Mouse (Mus musculus) heart, postnatal 14 days (tissue): ENCODE measurements around the gene Hist1h4k. TPM values are rescaled to one million over a fixed set of nuclear protein-coding genes. Genes with fewer than 3 reads are reported as not detected.

ENCODE experiments used
- microRNA-seq, 2 experiments: library from miRNA; unstranded; fragments of <30 nt; microRNA quantifications; one replicate each; pipeline ENCODE4 v1.2.0; 2021 to 2022
- total RNA-seq, 2 experiments: library from RNA; stranded (reverse); gene quantifications; 2 replicates each; pipeline ENCODE4 v1.2.3; 2021

Gene Hist1h4k
- total RNA-seq, 2 experiments from 2014 or later, result 128 to 321 TPM

Small RNA genes lying within 50 kb of the gene (microRNA-seq; reads per million reads assigned to microRNA genes)
- gene Gm44346 (0 reads per million in 2 experiments), gene Gm44357 (0 reads per million in 2 experiments), gene Gm44367 (0 reads per million in 2 experiments), gene Gm44454 (0 reads per million in 2 experiments)

Other genes starting within 250 kb of the Hist1h4k start
- 100 to 1,000 TPM; 233 to 256 TPM for gene Gm11273, start 249.1 kb downstream of the Hist1h4k start, total RNA-seq
- 10 to 100 TPM; 11.7 to 12.3 TPM for gene Zkscan8, start 219.4 kb downstream of the Hist1h4k start, total RNA-seq
- gene Olfr1366, start 207.7 kb downstream of the Hist1h4k start, total RNA-seq, result not detected
- gene Olfr1535, start 190.6 kb downstream of the Hist1h4k start, total RNA-seq, result not detected
- not detected for gene Olfr1364, start 168.7 kb downstream of the Hist1h4k start, total RNA-seq
- gene Olfr1362, start 136.5 kb downstream of the Hist1h4k start, total RNA-seq, result not detected
- gene Olfr11, start 108.0 kb downstream of the Hist1h4k start, total RNA-seq, result not detected
- not detected for gene Olfr1361, start 87.1 kb downstream of the Hist1h4k start, total RNA-seq
- gene Olfr1360, start 73.1 kb downstream of the Hist1h4k start, total RNA-seq, result not detected
- gene Olfr1359, start 52.4 kb downstream of the Hist1h4k start, total RNA-seq, result not detected
- 100 to 1,000 TPM in 1 of 2 experiments, 10 to 100 TPM in 1; 66.3 to 130 TPM for gene Hist1h2bl, start 34.4 kb downstream of the Hist1h4k start, total RNA-seq
- gene Hist1h2ai, start 34.1 kb downstream of the Hist1h4k start, total RNA-seq, result 100 to 1,000 TPM in 1 of 2 experiments, 10 to 100 TPM in 1; 51.5 to 150 TPM
- gene Hist1h3h, start 32.8 kb downstream of the Hist1h4k start, total RNA-seq, result 100 to 1,000 TPM in 1 of 2 experiments, 10 to 100 TPM in 1; 82.7 to 215 TPM
- 10 to 100 TPM; 21.5 to 40.5 TPM for gene Hist1h2bm, start 28.5 kb downstream of the Hist1h4k start, total RNA-seq
- gene Hist1h4j, start 15.4 kb downstream of the Hist1h4k start, total RNA-seq, result 10 to 100 TPM; 13.0 to 25.4 TPM
- gene Hist1h2ak, start 3.3 kb upstream of the Hist1h4k start, total RNA-seq, result 10 to 100 TPM; 16.6 to 53.8 TPM
- gene Hist1h2bn, start 3.6 kb upstream of the Hist1h4k start, total RNA-seq, result 10 to 100 TPM; 34.2 to 84.3 TPM
- gene Hist1h1b, start 30.1 kb upstream of the Hist1h4k start, total RNA-seq, result 10 to 100 TPM; 33.7 to 72.0 TPM
- gene Hist1h3i, start 32.9 kb upstream of the Hist1h4k start, total RNA-seq, result 100 to 1,000 TPM in 1 of 2 experiments, 10 to 100 TPM in 1; 74.9 to 156 TPM
- gene Hist1h2an, start 36.7 kb upstream of the Hist1h4k start, total RNA-seq, result 10 to 100 TPM; 10.5 to 19.2 TPM
- 10 to 100 TPM; 19.6 to 53.2 TPM for gene Hist1h2bp, start 37.0 kb upstream of the Hist1h4k start, total RNA-seq
- gene Hist1h2bq, start 59.7 kb upstream of the Hist1h4k start, total RNA-seq, result 100 to 1,000 TPM in 1 of 2 experiments, 10 to 100 TPM in 1; 53.2 to 110 TPM
- not detected for gene Hist1h2ao, start 60.0 kb upstream of the Hist1h4k start, total RNA-seq
- gene Hist1h4m, start 61.2 kb upstream of the Hist1h4k start, total RNA-seq, result 100 to 1,000 TPM; 163 to 280 TPM
- gene Hist1h4n, start 81.7 kb upstream of the Hist1h4k start, total RNA-seq, result 10 to 100 TPM in 1 of 2 experiments, 1 to 10 TPM in 1; 9.1 to 16.3 TPM
- gene Hist1h2ap, start 83.0 kb upstream of the Hist1h4k start, total RNA-seq, result 100 to 1,000 TPM in 1 of 2 experiments, 10 to 100 TPM in 1; 85.4 to 183 TPM
- gene Hist1h2br, start 83.2 kb upstream of the Hist1h4k start, total RNA-seq, result 100 to 1,000 TPM in 1 of 2 experiments, 10 to 100 TPM in 1; 52.5 to 108 TPM
- under 1 TPM; 0.62 to 0.90 TPM for gene Zfp184, start 194.6 kb upstream of the Hist1h4k start, total RNA-seq
- gene Pom121l2, start 230.7 kb upstream of the Hist1h4k start, total RNA-seq, result not detected